Mouse (Mus musculus): Measurements from ENCODE around the gene Dgkg.

The Dgkg gene

DNA sequence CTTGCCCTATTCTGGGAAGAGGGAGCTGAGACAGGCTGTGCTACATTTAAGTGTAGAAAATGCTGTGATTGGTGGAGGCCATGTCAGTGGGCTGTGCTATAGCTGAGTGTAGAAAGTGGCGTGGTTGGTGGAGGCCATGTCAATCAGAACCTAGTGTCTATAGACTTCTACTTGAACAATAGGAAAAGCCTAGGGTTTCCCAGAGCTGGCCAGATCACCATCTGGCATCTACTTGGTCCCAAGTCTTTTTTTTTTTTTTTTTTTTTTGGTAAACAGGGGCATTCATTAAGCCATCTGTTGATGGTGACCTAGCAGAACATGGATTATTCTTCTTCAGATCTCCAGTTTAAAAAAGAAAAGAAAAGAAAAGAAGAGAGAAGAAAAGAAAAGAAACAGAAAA, 60.6 kb downstream of the Dgkg start:
- DNase-seq (ENCODE audit: low spot score) = no peak

DNA sequence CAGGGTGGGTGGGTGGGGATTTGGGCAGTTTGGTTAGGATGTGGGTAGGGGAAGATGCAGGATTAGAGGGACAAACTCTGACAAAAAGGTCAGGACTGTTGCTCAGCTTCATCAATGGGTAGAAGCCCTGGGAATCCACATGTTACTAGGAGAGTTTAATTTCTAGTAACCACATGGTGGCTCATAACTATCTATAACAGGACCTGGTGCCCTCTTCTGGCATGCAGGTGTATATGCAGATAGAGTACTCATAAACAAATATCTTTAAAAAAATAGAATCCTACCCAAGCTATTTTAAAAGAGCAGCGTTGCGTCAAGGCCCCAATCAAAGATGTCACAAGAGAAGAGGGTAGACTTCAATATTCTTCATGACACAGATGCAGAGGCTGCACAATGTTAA, 63.1 kb downstream of the Dgkg start:
- DNase-seq (ENCODE audit: low spot score) = no peak

DNA sequence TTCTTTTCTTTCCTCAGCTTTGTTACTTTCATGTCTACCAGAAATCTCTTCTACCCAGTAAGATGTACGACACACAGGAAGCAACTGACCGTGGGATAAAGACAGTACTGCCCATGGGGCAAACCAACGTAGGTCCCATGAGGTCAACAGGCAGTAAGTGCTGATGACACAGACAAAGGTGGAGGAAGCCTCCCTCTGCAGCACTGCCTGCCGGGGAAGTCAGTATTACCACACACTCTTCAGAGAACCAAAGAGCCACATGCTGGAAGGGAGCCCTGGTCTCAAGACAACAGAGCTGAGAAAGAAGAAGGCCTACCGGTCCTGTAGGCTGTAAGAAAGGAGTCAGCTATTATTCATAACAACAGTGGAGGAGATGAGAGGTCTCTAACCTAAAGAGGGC, 67.4 kb downstream of the Dgkg start:
- DNase-seq (ENCODE audit: low spot score) = no peak

GRCm38 (mm10) chr16:22586151-22586836, 70.7 kb downstream of the Dgkg start:
- DNase-seq (ENCODE audit: low spot score) = no peak

- DNase-seq (ENCODE audit: low spot score) = no peak
Observed at GRCm38 (mm10) chr16:22585523-22585922, 71.5 kb downstream of the Dgkg start.

DNA sequence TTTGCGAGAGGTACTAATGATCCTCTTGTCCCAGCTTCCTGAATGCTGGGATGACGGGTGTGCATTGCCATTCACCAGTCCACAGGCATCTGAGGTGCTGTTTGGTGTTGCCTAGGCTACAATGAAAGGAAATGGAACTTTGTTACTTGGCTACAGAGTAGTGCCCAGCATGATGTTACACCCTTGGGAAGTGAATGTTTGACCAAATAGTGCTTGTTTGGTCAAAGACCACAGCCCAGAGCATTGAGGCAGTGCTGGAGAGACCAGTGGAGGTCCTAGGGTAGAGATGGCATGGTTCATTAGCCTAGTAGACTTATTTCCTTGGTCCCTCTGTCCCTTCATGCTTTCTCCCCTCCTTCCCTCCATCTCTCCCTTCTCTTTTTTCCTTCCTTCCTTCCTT, 73.6 kb downstream of the Dgkg start:
- DNase-seq (ENCODE audit: low spot score) = no peak

DNA sequence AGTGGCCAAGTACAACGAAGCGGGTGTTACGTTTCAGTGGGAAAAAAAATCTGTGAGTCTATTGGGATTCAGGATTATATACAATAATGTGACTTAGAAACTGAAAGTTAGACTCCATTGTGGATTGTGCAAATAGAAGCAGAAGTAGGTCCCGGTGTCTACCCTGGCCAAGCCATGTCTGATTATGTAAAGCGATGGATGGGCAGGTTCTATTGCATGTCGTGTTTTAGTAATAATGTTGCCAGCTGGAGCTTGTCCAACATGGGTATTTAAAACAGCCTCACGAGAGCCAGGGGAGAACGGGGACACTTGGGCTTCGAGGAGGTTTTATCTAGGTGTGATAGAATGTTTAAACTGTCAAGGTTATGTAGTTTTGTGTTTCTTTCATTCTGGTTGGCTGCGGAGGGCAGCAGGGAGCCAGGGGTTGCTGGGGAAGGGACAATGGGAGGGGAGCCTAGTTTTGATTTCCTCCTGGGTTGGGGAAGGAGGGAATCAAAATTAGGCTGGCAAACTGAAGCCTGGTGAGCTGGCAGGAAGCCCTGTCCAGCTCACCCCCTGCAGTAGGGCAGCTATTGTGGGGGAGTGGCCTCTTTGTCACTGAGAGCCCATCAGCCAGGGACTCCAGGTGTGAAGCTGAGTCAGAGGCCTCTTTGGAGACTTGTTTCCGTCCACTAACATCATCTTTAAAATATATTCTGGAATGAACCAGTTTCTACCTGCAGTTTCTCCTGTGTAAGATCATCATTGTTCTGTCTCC, 74.7 kb downstream of the Dgkg start:
- DNase-seq (ENCODE audit: low spot score) = no peak

DNA sequence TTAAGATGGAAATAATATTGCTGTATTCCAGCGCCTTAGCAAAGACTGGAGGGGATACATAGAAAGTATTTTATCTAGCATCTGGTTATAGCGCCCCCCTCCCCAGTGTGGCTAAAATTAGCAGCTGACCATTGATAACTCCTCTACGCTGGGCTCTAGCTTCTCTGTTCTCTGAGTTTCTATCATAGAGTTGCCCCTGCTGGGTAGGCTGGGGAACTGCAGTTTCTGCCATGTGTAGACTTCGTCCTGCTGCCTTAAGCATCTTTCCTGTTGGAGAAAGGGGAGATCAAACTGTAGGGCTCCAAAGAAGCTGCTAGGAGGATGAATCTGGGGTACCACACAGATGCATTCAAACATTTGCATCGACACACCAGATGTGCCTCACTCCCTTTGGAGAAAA, 76.9 kb downstream of the Dgkg start:
- DNase-seq (ENCODE audit: low spot score) = peak; percentile 55

DNA sequence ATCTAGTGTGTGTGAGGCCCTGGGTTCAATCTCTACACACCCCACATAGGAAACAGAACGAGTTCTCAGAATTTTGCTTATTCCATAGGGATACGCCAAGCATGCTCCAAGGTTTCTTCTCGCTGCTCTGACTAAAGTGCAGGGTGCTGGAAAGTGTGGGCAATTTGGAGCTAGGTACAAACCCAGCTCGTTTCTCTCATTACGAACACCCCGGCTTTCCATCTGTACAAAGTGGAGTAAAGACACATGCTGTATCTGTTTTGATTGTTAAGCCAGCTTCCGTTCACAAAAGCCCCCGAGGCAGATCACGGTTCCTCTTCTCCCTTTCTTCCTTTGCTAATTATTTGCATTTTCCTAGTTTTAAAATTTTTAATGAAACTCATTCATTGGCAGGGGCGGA, 78.1 kb downstream of the Dgkg start:
- no peak for DNase-seq (ENCODE audit: low spot score)

DNA sequence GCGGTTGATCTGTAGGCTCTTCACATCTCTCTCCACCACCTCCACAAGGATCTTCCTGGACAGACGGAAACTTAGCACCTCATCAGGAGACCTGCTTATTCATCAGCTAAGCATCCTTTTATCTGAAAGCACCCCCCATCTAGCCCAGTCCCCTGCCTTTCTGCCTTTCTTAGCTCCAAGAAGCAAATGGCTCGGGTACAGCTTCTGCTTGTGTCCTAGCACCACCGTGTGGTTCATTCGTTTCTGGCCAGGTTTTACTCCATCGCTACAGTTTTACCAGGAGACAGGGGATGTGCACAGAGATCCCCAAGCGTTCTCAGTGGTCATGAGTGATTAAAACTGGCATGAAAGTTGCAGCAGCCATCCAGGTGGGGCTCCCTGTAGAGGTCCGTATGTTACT, 79.4 kb downstream of the Dgkg start:
- no peak for DNase-seq (ENCODE audit: low spot score)

DNA sequence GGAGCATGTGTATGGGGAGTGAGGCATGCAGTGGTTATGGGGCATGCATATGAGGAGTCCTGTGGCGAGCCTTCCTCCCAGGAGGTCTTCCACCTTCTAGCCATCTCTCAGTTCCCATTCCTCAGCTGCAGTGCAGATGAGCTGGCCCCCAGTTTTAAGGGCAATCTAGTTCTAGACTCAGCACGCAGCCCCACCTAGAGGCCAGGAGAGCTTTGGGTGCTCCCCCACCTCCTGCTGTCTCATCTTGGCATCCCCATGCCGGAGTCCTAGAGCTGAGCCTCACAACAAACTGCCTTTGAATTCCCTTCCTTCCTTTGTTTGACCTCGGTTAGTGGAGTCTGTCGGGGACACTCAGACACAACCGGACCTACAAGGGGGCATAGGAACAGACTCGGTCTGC, 82.9 kb downstream of the Dgkg start:
- DNase-seq (ENCODE audit: low spot score) = no peak

DNA sequence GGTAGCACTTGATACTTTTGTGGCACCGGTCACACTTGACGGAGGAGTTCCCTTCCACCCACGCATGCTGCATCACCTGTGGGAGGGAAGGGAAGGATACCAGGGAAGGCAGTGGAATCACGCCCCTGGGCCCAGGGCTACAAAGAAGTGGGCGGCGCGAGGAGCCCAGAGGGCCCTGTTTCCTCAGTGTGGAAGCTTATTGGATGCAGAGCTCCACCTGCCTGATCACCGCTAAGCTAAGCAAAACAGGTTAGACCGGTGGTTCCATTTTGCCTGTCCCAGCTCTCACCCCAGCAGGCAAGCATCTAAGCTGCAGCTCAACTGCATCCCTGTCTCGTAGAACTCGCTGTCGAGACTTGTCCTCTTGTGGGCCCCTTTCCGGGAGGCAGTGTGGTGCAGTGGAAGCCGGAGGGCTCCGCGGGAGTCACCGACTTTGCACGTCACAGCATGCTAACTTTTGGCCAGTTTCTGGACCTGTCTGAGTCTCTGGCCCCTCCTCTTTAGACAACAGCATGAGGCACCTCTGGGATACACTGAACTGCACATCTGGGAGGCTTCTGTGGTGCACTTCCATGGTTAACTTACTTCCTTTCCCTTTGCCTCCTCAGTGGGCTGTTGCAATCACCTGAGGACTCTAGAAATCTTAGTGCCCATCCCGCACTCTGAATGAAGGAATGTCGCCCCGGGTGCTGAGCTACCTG, 84.2 kb downstream of the Dgkg start:
- DNase-seq (ENCODE audit: low spot score) = peak; percentile 47

- DNase-seq (ENCODE audit: low spot score) = no peak
Observed at GRCm38 (mm10) chr16:22564907-22565272, 92.1 kb downstream of the Dgkg start.

- DNase-seq (ENCODE audit: low spot score) = peak; percentile 89
Observed at GRCm38 (mm10) chr16:22564259-22564906, 92.6 kb downstream of the Dgkg start.

DNA sequence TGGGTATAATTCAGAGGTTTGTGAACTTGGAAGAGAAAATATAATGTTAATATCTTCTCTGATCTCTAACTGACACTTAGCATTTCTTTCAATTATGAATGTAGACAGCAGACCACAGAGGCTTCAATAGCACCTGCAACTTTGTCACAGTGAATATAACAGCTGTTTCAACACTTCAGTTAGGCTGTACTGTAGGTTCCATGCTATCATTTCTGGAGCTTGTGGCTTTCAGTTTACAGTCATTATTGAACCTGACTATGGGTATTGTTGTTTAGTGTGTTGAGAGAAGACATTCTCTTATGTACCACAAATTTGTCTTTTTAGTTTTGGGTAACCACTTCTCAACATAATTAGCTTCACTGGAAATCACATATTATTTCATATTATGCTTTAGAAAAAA, 93.4 kb downstream of the Dgkg start:
- no peak for DNase-seq (ENCODE audit: low spot score)

DNA sequence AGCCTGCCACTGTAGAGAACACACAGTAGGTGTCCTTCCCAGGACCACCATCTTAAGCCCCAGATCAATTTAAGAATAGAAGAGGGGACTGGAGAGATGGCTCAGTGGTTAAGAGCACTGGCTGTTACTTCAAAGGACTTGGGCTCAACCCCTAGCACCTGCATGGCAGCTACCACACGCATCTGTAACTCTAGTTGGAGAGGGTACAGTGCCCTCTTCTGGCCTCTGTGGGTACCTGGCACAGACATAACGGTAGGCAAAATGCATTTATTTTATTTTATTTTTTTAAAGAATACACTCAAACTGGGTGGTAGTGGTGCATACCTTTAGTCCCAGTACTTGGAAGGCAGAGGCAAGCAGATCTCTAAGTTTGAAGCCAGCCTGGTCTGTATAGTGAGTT, 102.0 kb downstream of the Dgkg start:
- DNase-seq (ENCODE audit: low spot score) = peak; percentile 52

- no peak for DNase-seq (ENCODE audit: low spot score)
Observed at GRCm38 (mm10) chr16:22552351-22552750, 104.7 kb downstream of the Dgkg start.

- DNase-seq (ENCODE audit: low spot score) = peak; percentile 39
Observed at GRCm38 (mm10) chr16:22551231-22552000, 105.6 kb downstream of the Dgkg start.

DNA sequence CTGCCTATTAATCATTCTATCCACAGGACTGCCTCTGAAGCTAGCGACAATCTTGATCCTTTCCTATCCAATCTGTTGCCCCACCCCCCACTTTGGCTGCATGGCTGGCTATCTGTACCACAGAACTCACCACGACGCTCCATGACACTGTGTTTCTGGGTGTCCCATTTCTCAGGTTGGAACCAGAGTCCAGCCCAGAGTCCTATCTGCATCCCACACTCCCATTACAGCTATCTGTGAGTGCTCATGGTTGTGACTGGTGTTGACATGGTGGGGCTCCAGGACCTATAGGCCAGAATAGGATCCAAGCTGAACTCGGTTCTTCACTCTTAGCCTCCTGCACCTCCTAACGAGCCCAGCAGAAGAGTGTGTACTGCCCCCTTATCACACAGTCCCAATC, 107.7 kb downstream of the Dgkg start:
- DNase-seq (ENCODE audit: low spot score) = no peak

DNA sequence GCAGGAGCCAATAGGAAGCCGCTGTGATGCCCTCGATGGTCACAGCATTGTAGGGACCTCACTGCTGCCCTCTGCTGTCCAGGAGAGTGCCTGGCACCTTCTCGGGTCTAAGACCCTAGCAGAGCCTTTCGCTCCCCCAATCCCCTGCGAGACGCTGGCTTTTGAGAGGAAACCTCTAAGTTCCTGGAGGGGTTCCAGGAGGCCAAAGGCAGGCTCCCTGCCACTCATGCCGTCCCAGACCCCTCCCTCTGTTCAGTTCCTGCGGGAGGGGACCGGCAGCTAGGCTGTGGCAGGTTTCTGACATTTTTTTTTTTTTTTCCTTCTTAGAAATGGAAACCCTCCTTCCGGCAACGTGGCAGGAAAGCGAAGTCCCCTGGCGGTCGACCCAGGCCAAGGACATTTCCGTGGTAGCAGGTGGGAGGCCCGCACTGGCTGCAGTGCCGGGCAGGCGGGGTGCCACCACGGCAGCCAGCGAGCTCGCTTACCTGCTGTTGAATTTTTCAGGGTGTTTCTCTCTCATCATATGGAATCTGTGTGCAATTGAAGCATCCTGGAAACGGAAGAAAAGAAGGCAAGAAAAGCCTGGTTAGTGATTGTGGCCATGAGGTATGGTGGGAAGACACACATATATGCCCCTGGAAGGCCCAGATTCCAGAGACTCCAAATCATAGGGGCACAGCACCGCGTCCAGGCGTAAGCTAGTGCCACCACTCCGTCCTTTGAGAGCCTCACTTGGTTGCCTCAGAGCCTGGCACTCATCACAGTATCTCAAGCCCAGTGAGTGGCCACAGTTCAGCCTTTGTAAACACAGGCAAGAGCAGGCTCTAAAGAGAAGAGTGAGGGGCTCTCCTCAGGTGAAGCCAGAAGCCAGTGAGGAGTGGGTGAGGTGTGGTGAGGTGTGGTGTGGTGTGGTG, 108.6 kb downstream of the Dgkg start:
- peak; percentile 95 for DNase-seq (ENCODE audit: low spot score)

DNA sequence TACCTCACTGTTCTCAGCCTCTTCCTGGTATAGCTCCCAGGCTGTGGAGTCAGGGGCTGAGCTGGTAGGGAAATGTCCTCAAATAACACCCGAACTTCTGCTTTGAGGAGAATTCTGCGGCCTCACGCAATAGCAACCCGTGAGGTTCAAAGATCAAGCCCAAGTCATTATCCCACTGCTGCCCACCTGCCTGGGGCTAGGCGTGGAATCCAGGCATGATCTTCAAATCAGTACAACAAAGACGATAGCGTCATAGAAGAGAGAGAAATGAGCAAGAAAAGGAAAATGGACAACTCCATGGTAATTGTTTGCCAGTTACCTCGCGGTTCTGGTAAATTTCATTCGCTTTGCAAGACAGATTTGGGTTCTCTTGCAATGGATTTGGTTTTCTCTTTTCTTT, 109.3 kb downstream of the Dgkg start:
- no peak for DNase-seq (ENCODE audit: low spot score)

All from embryo, embryonic 10 days (tissue).